Mouse (Mus musculus) midbrain, embryonic 16.5 days (tissue): ENCODE results near the gene Nf1. TPM values are rescaled to one million over a fixed set of nuclear protein-coding genes. Genes with fewer than 3 reads are reported as not detected.
A peak's percentile ranks its signal among the peaks of the same experiment; 100 is the strongest.

Experiments used
- ATAC-seq: fragments of 200-750 bp; cut with Nextera tagmentation; 2 replicates; pipeline ENCODE4 v1.8.0; 2017; ENCODE audit warnings: moderate TSS enrichment
- H3K27ac ChIP-seq: fragments of 300-500 bp; sonication (generic); 2 replicates; pipeline ENCODE4 v1.5.1; 2014; ENCODE audit warnings: mild to moderate bottlenecking, low read length, mixed read lengths
- H3K27me3 ChIP-seq: fragments of 300-500 bp; sonication (generic); 2 replicates; pipeline ENCODE4 v1.6.1; 2014; ENCODE audit warnings: low read depth, low read length, mixed read lengths; ENCODE audit not compliant: control insufficient read depth, insufficient read depth
- H3K36me3 ChIP-seq: fragments of 300-500 bp; sonication (generic); 2 replicates; pipeline ENCODE4 v1.6.1; 2014; ENCODE audit warnings: mild to moderate bottlenecking, low read length, moderate library complexity, mixed read lengths; ENCODE audit not compliant: control insufficient read depth, insufficient read depth
- H3K4me1 ChIP-seq: fragments of 300-500 bp; sonication (generic); 2 replicates; pipeline ENCODE4 v1.6.1; 2014; ENCODE audit warnings: mild to moderate bottlenecking, low read length, mixed read lengths; ENCODE audit not compliant: control insufficient read depth, insufficient read depth
- H3K4me2 ChIP-seq: fragments of 300-500 bp; sonication (generic); 2 replicates; pipeline ENCODE4 v1.6.1; 2014; ENCODE audit warnings: mild to moderate bottlenecking, low read length, mixed read lengths
- H3K4me3 ChIP-seq: fragments of 300-500 bp; sonication (generic); 2 replicates; pipeline ENCODE4 v1.5.1; 2014; ENCODE audit warnings: low read depth, mild to moderate bottlenecking, low read length, moderate library complexity, mixed read lengths
- H3K9ac ChIP-seq: fragments of 300-500 bp; sonication (generic); 2 replicates; pipeline ENCODE4 v1.6.1; 2014; ENCODE audit warnings: low read depth, low read length, mixed read lengths
- H3K9me3 ChIP-seq: fragments of 300-500 bp; sonication (generic); replicated peaks from 2 replicates; pipeline ENCODE4 v1.6.1; 2014; ENCODE audit warnings: mild to moderate bottlenecking, low read length, mixed read lengths; ENCODE audit not compliant: control insufficient read depth, poor library complexity, severe bottlenecking
- WGBS: fragments of 180-500 bp; shearing (Covaris S2); extraction: QIAGEN DNeasy Blood & Tissue Kit; methylation state at CpG from one replicate; pipeline ENCODE4 v1.1.7; 2014; 5-methylcytosine and 5-hydroxymethylcytosine counted together
- polyA plus RNA-seq: library from polyadenylated mRNA; unstranded; fragments of >200 nt; fragmentation: Nextera tagmentation; extraction: Ambion mirVana; gene quantifications from 2 replicates; pipeline ENCODE4 v1.2.1, GENCODE M21; 2015

Nf1 gene
- polyA plus RNA-seq, 1 experiment from 2014 or later = 4.7 TPM

- no peaks in the 10 kb centered on the region for H3K9me3 ChIP-seq
- H3K27ac ChIP-seq = no peak overlapping the region
- H3K4me2 ChIP-seq = no peak overlapping the region
- no peak overlapping the region for H3K4me3 ChIP-seq
- H3K9ac ChIP-seq = no peak overlapping the region
- ATAC-seq = no peak
- H3K4me1 ChIP-seq = peaks cover 20% of the 10 kb centered on the region
- no peaks in the 10 kb centered on the region for H3K27me3 ChIP-seq
- 50% methylated on average over 14 of the region's 14 CpGs for WGBS
- no peaks in the 10 kb centered on the region for H3K36me3 ChIP-seq
Observed at GRCm38 (mm10) chr11:79589317-79590075, 250.0 kb downstream of the Nf1 start.

- H3K4me2 ChIP-seq = peak within 1 kb of the TSS; percentile 85
- no peaks in the 10 kb centered on the region for H3K9me3 ChIP-seq
- ATAC-seq = peak; percentile 67
- WGBS = 1% methylated on average over 69 of the region's 98 CpGs
- peak within 1 kb of the TSS; percentile 87 for H3K27ac ChIP-seq
- peaks cover 25% of the 10 kb centered on the region for H3K4me1 ChIP-seq
- H3K4me3 ChIP-seq = peak within 1 kb of the TSS; percentile 78
- no peaks in the 10 kb centered on the region; the same call in 1 of the 2 replicates for H3K36me3 ChIP-seq
- H3K9ac ChIP-seq = peak within 1 kb of the TSS; percentile 90
- no peaks in the 10 kb centered on the region for H3K27me3 ChIP-seq
Observed at GRCm38 (mm10) chr11:79590664-79591590, 251.4 kb downstream of the Nf1 start, which contains the start of gene Rab11fip4. TSS of gene Rab11fip4 (plus strand) at chr11:79591212.

DNA sequence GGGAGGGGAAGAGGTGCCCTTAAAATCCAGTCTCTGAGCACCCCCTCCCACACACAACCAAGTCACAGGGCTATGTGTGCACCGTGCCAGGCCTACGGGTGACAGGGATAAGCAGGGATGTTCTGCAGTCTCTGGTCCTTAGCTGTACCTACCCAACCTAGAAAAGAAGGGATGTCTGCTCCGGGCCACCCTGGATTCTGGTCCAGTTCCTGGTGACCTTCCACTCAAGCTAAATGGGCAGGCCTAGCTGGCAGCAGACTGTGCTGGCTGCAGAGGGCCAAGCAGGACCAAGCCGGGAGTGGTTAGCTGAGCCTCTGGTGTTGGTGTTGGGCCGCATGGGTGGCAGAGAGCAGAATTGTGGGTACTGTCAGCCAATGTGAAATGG is 252.1 kb downstream of the Nf1 start:
- Histone ChIP-seq H3K9me3 (no peaks in the 10 kb centered on the region), H3K4me3 (peak overlapping the region; percentile 78), H3K9ac (peak overlapping the region; percentile 90), H3K4me1 (peaks cover 25% of the 10 kb centered on the region), H3K36me3 (no peaks in the 10 kb centered on the region; the same call in 1 of the 2 replicates), H3K27ac (peak overlapping the region; percentile 87), H3K4me2 (peak overlapping the region; percentile 85), H3K27me3 (no peaks in the 10 kb centered on the region)
- 11% methylated on average over 5 of the region's 5 CpGs for WGBS
- peak; percentile 52; the same call in 1 of the 2 replicates for ATAC-seq

GRCm38 (mm10) chr11:79593495-79593894 is 254.0 kb downstream of the Nf1 start:
- no peaks in the 10 kb centered on the region; the same call in none of the 2 replicates for H3K36me3 ChIP-seq
- H3K9me3 ChIP-seq = no peaks in the 10 kb centered on the region
- H3K4me2 ChIP-seq = peak overlapping the region; percentile 85
- H3K27ac ChIP-seq = no peak overlapping the region
- peak overlapping the region; percentile 4; the same call in 1 of the 2 replicates for H3K9ac ChIP-seq
- ATAC-seq = no peak
- 26% methylated on average over 11 of the region's 11 CpGs for WGBS
- H3K4me1 ChIP-seq = peaks cover 25% of the 10 kb centered on the region
- H3K4me3 ChIP-seq = peak overlapping the region; percentile 1; the same call in 1 of the 2 replicates
- H3K27me3 ChIP-seq = no peaks in the 10 kb centered on the region

DNA sequence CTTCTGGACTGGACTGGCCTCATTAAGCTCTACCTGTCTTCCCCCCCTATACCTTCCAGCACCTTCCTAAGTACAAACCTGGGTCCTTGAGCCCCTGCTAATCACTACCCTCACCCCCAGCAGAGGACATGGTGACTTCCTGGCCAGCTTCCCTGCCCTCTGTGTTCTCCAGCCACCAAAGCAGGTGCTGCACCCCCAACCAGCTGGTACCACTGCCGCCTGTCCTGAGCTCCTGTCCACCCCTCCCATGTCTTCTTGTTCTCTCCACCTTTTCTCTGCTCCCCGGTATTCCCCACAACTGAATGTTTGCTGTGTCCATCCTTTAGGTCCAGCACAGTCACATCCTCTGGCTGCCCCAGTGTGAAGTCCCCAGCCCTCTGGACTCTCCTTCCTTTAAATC is 271.0 kb downstream of the Nf1 start:
- peak overlapping the region; percentile 61 for H3K27ac ChIP-seq
- H3K9me3 ChIP-seq = no peaks in the 10 kb centered on the region
- no peak overlapping the region for H3K4me3 ChIP-seq
- H3K4me1 ChIP-seq = peaks cover 29% of the 10 kb centered on the region
- H3K36me3 ChIP-seq = no peaks in the 10 kb centered on the region
- peak overlapping the region; percentile 31; the same call in 1 of the 2 replicates for H3K9ac ChIP-seq
- no peak overlapping the region for H3K4me2 ChIP-seq
- ATAC-seq = no peak
- H3K27me3 ChIP-seq = no peaks in the 10 kb centered on the region
- WGBS = 30% methylated on average over 2 of the region's 2 CpGs

DNA sequence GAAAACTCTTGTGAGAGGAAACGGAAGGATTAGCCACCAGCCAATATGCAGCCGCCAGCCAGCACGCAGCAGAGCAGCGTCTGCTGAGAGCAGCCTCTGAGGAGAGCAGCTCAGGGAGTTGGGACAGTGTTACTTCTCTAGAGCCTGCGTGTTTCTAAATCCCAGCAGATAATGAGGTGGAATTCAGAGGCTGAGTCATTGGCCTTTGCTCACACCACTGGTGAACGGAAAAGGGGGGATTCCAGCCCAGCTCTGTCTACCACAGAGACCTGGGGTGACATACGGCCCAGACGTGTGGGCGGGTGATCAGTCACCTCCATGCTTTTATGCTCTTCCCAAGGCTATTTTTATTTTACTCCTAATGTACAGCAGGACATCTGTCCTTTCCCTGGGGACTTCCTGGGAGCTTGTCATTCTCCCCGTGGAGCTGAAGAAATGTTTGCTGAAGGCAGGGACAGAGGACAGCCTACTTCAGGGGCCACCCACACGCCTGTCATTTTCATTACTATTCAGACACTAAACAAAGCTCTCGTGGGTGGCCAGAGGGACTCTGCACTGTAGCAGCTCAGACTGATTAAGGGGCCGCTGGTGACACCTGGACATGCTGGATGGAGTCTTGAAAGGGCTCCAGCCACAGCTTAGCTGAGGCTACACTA is 271.6 kb downstream of the Nf1 start:
- ATAC-seq = peak; percentile 50; the same call in 1 of the 2 replicates
- no peaks in the 10 kb centered on the region for H3K36me3 ChIP-seq
- peaks cover 29% of the 10 kb centered on the region for H3K4me1 ChIP-seq
- no peaks in the 10 kb centered on the region for H3K27me3 ChIP-seq
- H3K4me2 ChIP-seq = peak overlapping the region; percentile 19
- H3K9me3 ChIP-seq = no peaks in the 10 kb centered on the region
- 6% methylated on average over 13 of the region's 13 CpGs for WGBS
- H3K9ac ChIP-seq = peak overlapping the region; percentile 31; the same call in 1 of the 2 replicates
- H3K27ac ChIP-seq = peak overlapping the region; percentile 61
- no peak overlapping the region for H3K4me3 ChIP-seq

DNA sequence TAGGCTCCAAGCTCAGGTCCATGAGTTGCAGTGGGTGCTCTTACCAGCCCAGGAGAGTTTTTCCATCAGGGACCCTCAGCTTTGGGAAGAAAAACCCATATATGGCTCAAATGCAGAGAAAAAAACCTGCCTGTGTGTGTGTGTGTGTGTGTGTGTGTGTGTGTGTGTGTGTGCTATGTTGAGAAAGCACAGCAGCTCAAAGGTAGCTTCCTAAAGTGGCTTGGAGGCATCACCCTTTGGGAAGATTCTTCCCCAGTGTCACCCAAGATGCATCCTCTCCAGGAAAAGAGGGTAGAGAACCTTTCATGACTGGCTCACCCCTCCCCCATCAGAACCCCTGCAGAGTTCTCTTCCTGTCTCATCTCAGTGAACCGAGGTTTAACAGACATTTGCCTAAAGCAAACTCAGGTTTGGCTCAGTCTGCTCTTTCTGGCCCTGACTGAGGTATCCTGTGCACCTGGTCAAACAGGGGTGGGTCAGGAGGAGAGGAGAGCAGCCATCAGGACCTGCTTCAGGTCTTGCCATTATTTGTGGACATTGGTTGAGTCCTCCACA is 272.6 kb downstream of the Nf1 start:
- Histone ChIP-seq H3K27ac (no peak overlapping the region), H3K9ac (no peak overlapping the region), H3K4me1 (peaks cover 29% of the 10 kb centered on the region), H3K27me3 (no peaks in the 10 kb centered on the region), H3K9me3 (no peaks in the 10 kb centered on the region), H3K4me2 (no peak overlapping the region), H3K36me3 (no peaks in the 10 kb centered on the region), H3K4me3 (no peak overlapping the region)
- no peak for ATAC-seq
- WGBS = 15% methylated on average over 1 of the region's 1 CpGs

- no peak overlapping the region for H3K9ac ChIP-seq
- no peaks in the 10 kb centered on the region for H3K27me3 ChIP-seq
- 11% methylated on average over 3 of the region's 3 CpGs for WGBS
- peaks cover 29% of the 10 kb centered on the region for H3K4me1 ChIP-seq
- no peaks in the 10 kb centered on the region for H3K36me3 ChIP-seq
- no peaks in the 10 kb centered on the region for H3K9me3 ChIP-seq
- H3K4me3 ChIP-seq = no peak overlapping the region
- no peak overlapping the region for H3K27ac ChIP-seq
- ATAC-seq = no peak
- H3K4me2 ChIP-seq = no peak overlapping the region
Observed at GRCm38 (mm10) chr11:79613084-79613483, 273.6 kb downstream of the Nf1 start.
